Mouse (Mus musculus) ES-Bruce4 (cell line): ENCODE results near the gene Ghr.

Experiments
- CTCF ChIP-seq: IDR thresholded peaks from one replicate; pipeline ENCODE4 v1.8.1; 2011; ENCODE audit warnings: low read depth, low read length
- EP300 ChIP-seq: IDR thresholded peaks from 2 replicates; pipeline ENCODE4 v1.6.1; 2011; ENCODE audit warnings: low read depth, low read length; ENCODE audit not compliant: insufficient read depth

DNA sequence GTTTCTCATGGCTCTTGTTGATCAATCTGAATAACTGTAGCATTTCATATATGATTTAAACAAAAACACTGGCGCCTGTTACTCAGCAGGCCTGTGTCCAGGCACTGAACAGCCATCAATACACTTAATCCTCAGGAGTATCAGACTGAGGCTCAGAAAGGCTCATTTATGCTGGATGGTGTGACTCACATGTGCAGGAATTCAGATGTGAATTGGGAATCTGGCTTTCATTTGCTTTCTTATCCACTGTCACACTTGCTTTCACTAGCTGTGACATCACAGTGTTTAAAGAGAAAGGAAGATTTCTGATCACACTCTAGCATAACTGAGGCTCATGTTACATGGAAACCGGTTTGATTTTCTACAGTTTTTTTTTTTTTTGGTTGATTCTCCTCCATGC is 39.0 kb downstream of the Ghr start:
- TF ChIP-seq CTCF (no peak), EP300 (no peak)
